Mouse (Mus musculus) stomach, postnatal 0 days (tissue): ENCODE measurements around the gene Sec23b.

Experiments used
- CTCF ChIP-seq: IDR thresholded peaks from 2 replicates; pipeline ENCODE4 v1.5.1; 2016; ENCODE audit warnings: antibody characterized with exemption, low read depth, mild to moderate bottlenecking, moderate library complexity
- EP300 ChIP-seq: optimal IDR thresholded peaks from 2 replicates; pipeline ENCODE3; 2016; ENCODE audit warnings: antibody characterized with exemption

DNA sequence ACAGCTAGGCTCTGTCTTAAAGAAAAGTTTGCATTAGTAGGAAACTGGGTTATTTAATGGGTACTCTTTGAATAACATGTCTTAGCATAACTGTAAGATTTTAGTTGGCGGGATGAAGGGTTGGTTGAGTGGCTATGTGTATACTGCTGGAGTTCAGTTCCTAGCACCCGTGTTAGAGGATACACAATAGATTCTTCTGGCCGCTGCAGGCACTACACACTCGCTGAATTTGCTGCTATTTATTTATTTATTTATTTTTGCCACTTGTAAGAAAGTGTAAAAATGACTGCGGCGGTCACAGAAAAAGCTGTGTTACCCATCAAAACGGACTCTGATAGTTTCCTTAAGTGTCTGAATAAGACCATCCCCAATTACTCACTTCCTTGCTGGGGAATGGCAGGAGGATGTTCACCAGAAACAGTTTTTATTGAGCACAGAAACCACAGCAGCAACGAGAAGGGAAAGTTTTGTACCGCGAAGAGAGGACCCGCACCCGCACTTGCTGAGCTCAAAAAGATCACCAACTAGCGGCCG is 676 bp upstream of the Sec23b start:
- TF ChIP-seq CTCF, result no peak; the same call in 1 of the 2 replicates
- TF ChIP-seq EP300, result no peak
